Mouse (Mus musculus): Measurements from ENCODE around the gene Gfi1.

Gene Gfi1

GRCm38 (mm10) chr5:107725435-107726261, at the start of gene Gfi1:
Gene Gfi1 (minus strand): TSS chr5:107726036.
- no peak for DNase-seq (ENCODE audit: low spot score in 2 of 2)

- DNase-seq (ENCODE audit: low spot score in 2 of 2), result no peak
These were observed 46.2 kb upstream of the Gfi1 start for GRCm38 (mm10) chr5:107772049-107772448.

- no peak for DNase-seq (ENCODE audit: low spot score in 2 of 2)
These were observed 42.4 kb upstream of the Gfi1 start for GRCm38 (mm10) chr5:107768224-107768623.

DNA sequence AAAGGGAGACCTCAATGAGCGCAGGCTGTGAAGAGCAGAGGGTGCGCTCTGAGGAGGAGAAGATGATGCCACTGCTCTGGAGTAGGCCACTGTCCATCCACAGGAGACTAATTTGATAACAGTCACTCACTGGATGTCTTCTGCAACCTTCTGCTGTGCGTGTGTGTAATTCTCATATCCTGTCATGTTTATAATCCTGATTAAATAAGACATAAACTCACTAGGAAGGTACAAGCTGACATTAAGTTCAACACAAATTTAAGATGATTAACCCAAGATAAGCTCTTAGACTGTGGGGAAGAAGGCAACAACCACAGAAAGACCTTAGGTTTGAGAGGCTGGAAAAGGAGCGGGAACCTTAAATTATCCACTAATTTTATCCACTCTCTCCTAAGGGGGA, 40.1 kb upstream of the Gfi1 start:
- no peak for DNase-seq (ENCODE audit: low spot score in 2 of 2)

- DNase-seq (ENCODE audit: low spot score in 2 of 2), result no peak
These were observed 38.6 kb upstream of the Gfi1 start for GRCm38 (mm10) chr5:107764486-107764885.

GRCm38 (mm10) chr5:107763674-107764073, 37.8 kb upstream of the Gfi1 start:
- no peak for DNase-seq (ENCODE audit: low spot score in 2 of 2)

DNA sequence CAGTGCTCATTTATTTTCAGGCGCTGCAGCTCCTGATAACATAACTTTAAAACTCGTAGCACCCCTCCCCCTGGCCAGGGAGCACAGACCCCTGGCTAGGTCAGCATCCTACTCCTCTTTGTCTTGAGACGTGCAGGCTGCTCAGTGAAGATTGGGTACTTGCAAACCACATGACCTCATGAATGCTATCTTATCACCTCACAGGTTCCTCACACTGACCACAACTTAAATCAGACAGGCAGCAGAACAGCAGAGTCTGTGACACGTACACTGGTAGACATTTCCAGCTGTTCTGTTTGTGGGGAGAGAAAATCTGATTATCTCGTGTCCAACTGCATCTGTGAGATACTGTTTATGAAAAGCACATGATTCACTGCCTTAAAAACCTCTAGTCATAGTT, 33.3 kb upstream of the Gfi1 start:
- no peak for DNase-seq (ENCODE audit: low spot score in 2 of 2)

GRCm38 (mm10) chr5:107756072-107756471, 30.2 kb upstream of the Gfi1 start:
- DNase-seq (ENCODE audit: low spot score in 2 of 2), result no peak

DNA sequence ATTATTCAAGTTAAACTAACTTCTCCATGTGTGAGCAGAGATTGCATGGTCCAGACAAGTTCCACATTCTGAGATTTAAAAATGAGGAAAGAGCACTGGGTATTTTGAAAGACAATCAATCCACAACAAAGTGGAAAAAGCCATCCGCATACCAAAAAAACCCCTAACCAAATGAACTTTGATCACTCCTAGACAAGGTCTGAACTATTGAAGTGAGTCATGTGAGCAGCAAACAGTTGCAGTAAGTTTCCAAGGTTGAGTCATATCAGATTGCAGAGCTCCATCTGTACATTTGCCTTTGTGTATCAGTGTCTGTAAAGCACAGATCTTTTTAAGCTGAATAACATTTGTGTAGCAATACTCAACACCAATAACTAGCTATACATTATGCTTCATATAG, 28.9 kb upstream of the Gfi1 start:
- no peak for DNase-seq (ENCODE audit: low spot score in 2 of 2)

- no peak for DNase-seq (ENCODE audit: low spot score in 2 of 2)
These were observed 27.8 kb upstream of the Gfi1 start for GRCm38 (mm10) chr5:107753656-107754055.

DNA sequence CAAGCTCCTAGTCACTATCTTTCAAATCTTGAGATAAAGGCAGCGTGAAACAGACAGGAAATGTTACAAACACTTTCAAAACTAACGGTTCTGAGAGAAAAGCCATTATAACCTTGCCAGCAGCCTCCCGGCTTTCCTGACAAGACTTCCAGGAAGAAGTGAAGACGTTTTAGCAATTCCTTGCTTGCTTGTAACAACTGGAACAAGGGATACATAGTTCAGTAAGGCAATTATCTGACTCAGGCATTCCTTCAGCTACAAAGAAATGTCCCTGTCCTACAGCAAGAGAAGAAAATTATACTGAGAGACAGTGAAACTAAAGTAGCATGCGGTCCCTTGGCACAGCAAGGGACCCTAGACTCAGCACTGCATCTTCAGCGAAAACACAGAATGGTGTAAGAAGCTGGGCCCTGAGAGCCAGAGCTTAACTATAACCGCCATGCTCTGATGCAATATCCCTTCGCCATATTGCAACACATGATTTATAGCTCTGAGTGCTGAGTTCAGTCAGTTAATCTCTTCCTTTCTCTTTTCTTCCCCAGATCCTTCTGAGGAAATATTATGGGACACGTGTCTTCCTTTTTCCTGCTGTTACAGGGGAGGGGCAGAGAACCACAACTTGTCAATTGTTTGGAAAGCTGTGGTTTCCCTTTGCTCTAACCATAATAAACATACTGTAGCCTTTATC, 23.5 kb upstream of the Gfi1 start:
- DNase-seq (ENCODE audit: low spot score in 2 of 2), result no peak

GRCm38 (mm10) chr5:107739023-107739422, 13.2 kb upstream of the Gfi1 start:
- DNase-seq (ENCODE audit: low spot score in 2 of 2), result no peak

DNA sequence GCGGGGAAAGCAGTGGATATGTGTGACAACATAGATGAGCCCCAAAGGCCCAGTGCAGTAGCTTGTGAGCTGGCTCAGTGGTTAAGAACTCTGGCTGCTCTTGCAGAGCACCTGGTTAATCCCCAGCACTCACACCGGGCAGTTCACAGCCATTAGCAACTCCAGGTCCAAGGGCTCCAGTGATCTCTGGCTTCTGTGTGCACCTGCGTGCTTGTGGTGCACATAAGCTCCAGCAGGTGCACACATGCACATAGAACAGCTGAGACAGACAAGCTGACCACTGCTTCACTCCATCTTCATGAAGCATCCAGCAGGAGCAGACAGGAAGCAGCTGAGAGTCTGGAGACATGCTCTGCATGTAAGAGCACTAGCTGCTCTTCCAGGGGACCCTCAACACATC, 12.5 kb upstream of the Gfi1 start:
- DNase-seq (ENCODE audit: low spot score in 2 of 2), result no peak

GRCm38 (mm10) chr5:107736171-107736570, 10.3 kb upstream of the Gfi1 start:
- DNase-seq (ENCODE audit: low spot score in 2 of 2), result no peak

DNA sequence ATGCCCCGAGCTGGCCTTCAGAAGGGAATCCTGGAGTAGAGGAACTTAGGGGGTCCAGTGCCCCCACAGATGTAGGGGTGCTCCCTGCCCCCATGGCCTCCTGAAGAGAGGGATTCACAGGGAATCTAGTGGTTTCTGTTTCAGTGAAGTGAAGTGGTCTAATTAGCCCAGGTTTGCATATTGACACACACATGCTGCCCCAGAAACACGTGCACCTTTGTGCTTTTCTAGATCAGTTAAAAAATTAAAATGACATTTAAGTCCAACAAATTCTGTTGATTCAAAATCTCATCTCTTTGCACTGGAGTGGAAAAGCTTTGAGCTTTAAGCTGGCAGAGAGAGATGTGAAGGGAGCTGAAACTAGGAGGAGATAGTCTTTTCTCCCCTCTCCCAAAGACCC, 6.0 kb upstream of the Gfi1 start:
- DNase-seq (ENCODE audit: low spot score in 2 of 2), result no peak

DNA sequence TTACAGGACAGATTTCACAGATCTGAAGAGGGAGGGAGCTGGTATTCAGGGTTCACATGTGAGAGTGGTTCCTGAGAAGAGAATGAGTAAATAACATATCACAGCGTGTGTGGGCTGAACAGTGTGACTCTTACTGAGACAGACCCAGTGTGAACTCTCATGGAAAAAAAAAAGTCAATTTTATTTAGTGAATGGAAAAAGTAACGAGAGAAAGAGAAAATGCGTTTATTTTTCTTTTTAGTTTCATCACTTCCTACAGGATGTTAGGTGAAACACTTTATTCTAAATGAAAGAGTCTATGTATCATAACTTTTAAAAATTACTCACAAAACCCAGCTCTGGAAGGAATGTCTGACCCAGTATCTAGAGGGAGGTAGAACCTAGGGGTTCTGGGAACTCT, 5.6 kb upstream of the Gfi1 start:
- no peak for DNase-seq (ENCODE audit: low spot score in 2 of 2)

DNA sequence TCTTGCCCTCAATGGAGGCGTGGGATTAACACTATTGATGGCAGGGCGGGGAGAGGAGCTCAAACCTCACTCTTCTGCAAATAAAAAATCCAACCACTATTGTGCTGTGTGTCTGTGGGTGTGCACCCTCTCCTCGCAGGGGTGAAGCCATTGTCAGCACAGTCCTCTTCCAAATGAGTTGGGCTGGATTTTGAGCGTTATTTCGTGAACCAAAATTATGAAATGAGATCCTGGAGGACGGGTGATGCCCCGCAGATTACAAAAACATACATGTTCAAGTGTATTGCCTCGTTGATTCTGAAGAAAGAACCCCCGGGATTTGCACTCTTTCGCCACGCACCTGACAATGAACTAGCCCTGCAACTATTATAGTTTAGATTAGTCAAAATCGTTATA, 1.2 kb upstream of the Gfi1 start:
- DNase-seq (ENCODE audit: low spot score in 2 of 2), result no peak

GRCm38 (mm10) chr5:107726281-107727006, 608 bp upstream of the Gfi1 start:
- no peak for DNase-seq (ENCODE audit: low spot score in 2 of 2)

GRCm38 (mm10) chr5:107724661-107725434, 988 bp downstream of the Gfi1 start:
- DNase-seq (ENCODE audit: low spot score in 2 of 2), result no peak

DNA sequence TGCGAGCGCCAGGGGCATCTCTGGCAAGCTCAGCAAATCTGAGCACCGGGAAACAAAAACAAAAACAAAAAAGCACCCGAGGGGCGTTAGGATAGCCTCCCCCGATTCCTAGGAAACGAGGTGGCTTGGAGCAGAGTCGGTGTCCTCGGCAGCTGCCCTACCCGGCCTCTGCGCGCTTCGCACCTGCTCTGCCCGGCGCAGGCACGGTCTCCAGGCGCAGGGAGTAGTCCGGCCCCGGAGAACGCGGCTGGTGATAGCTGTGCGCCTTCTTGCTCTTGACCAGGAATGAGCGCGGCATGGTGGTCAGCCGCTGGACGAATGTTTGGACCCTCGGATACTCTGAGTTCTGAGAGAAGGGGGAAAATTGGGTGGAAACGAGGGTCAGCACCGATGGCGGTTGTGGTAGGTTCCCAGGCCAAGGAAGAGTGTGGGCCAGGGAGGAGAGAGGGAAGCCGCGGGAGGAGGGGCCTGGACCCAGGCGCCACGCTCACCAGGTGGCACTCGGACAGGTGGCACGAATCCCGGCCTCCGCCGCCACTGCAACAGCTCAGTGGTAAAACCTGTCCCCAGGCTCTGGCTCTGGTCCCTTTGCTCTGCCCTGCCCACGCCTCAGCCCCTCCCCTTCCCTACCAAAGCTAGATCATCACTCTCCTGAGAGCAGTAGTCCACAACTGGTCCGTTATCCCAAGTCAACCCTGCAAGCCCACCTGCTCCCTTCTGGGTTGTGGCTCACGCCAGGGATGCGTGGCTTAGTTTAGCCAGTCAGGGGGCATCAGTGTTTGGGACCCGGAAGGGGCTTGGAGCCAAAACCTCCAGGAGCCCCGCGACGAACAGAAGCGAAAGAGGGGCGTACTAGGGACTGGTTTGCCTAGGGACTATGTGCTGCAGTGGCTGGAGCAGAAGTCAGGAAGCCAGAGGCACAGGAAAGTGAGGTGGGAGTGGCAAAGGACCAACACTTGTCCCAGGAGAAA, 2.0 kb downstream of the Gfi1 start:
- DNase-seq (ENCODE audit: low spot score in 2 of 2), result no peak

Data from urinary bladder, postnatal 4 days (tissue).